Mouse (Mus musculus) brain, embryonic 14.5 days (tissue): Measurements from ENCODE around the gene Tbc1d14.

ENCODE experiments used
- CTCF ChIP-seq: fragments of 200-500 bp; IDR thresholded peaks from 2 replicates; pipeline ENCODE4 v1.5.1; 2012; ENCODE audit warnings: inconsistent platforms, mild to moderate bottlenecking, moderate library complexity, borderline replicate concordance; ENCODE audit not compliant: insufficient read depth, insufficient read length; ENCODE audit errors: extremely low read depth
- POLR2A ChIP-seq: fragments of 200-500 bp; IDR thresholded peaks from 2 replicates; pipeline ENCODE4 v1.6.1; 2012; ENCODE audit warnings: mild to moderate bottlenecking, inconsistent platforms, borderline replicate concordance; ENCODE audit not compliant: poor library complexity, insufficient read depth, insufficient read length, severe bottlenecking; ENCODE audit errors: extremely low read depth

GRCm38 (mm10) chr5:36526921-36527320, 66.2 kb downstream of the Tbc1d14 start:
- TF ChIP-seq CTCF (no peak), POLR2A (no peak)
